Mouse (Mus musculus): ENCODE data around the gene 5330417C22Rik. TPM values are rescaled to one million over a fixed set of nuclear protein-coding genes. Genes with fewer than 3 reads are reported as not detected.
A peak's percentile ranks its signal among the peaks of the same experiment; 100 is the strongest.

Gene 5330417C22Rik
- total and polyA plus RNA-seq, 3 experiments, result 0.08 to 0.31 TPM; not detected in 1

- peaks cover 6 to 10% of the 10 kb centered on the region in 2 experiments for H3K27me3 ChIP-seq (ENCODE audit: control insufficient read depth in 1 of 2, insufficient read depth in 2 of 2, low read length in 2 of 2)
- TF ChIP-seq GATA1 (IDR thresholded peaks at IDR 0.05; ENCODE audit: low read depth, low read length) (0 out of 2 replicates have a peak, but pooled peaks have one; percentile 9), JUND (IDR thresholded peaks at IDR 0.05; ENCODE audit: low read depth, low read length) (no peak), ZMIZ1 (IDR thresholded peaks at IDR 0.05; ENCODE audit: low read depth, low read length) (peak; percentile 12; the same call in 1 of the 2 replicates)
- peak overlapping the region; percentile 69 for H3K9ac ChIP-seq (ENCODE audit: control insufficient read depth, low read depth, low read length, poor library complexity, severe bottlenecking)
- no peak for DNase-seq (ENCODE audit: low read depth, low spot score)
- H3K79me2 ChIP-seq (ENCODE audit: control insufficient read depth, insufficient read depth, low read length, poor library complexity), result peaks cover 46% of the 10 kb centered on the region
- H3K9me3 ChIP-seq (replicated peaks; ENCODE audit: insufficient read depth, low read length), result no peaks in the 10 kb centered on the region
- H3K36me3 ChIP-seq (ENCODE audit: control insufficient read depth in 1 of 2, insufficient read depth in 2 of 2, low read length in 2 of 2), result peaks cover 32% of the 10 kb centered on the region in 2 experiments
- peak overlapping the region; percentile 61 to 75 for H3K4me3 ChIP-seq (ENCODE audit: control insufficient read depth in 1 of 2, insufficient read depth in 1 of 2, low read depth in 2 of 2, low read length in 2 of 2)
- H3K4me1 ChIP-seq (ENCODE audit: control insufficient read depth in 1 of 2, insufficient read depth in 2 of 2, low read length in 2 of 2), result peaks cover 18 to 29% of the 10 kb centered on the region in 2 experiments
- peak overlapping the region; percentile 60 for H3K27ac ChIP-seq (ENCODE audit: control insufficient read depth, low read depth, low read length)
These were observed 91.0 kb downstream of the 5330417C22Rik start for GRCm38 (mm10) chr3:108445366-108445705.

DNA sequence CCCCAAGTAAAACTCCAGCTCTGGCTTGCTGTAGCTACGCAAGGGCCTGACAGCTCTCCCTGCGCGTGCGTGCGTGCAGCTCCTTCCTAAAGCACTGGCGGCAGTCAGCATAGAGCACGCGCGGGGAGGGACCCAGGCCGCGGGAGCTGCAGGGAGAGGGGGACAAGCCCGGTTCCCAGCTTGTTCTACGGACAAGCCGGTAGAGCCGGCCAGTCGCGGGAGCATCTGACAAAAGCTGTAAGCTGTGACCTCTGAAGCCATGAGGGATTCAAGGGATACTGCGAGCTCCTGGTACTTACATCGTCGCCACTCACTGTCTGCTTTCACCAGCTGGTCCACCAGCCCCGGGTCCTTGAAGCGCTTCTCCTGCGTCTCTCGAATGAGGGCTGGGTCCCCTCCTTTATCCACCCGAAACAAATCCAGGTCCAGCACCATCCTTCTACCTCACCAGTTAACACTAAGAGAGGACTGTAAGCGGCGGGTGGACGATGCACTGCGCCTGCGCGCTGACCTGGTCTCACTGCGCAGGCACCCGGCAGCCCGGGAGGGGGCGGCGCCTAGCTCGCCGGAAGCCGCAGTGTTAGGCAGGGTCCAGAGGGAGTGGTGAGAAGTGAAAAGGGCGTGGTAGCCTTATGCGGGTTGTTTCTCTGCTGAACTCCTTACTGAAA lies 91.5 kb downstream of the 5330417C22Rik start, which contains the start of gene Sars:
Sars (minus strand) TSS at position 512 of the 668 bp plus-strand sequence.
- peak within 1 kb of the TSS; percentile 61 to 92 for H3K4me3 ChIP-seq (ENCODE audit: control insufficient read depth in 1 of 2, insufficient read depth in 1 of 2, low read depth in 2 of 2, low read length in 2 of 2)
- TF ChIP-seq ZNF384 (IDR thresholded peaks at IDR 0.05; ENCODE audit: low read depth, low read length), result no peak
- TF ChIP-seq MAZ (IDR thresholded peaks at IDR 0.05; ENCODE audit: low read depth, low read length), result 0 out of 2 replicates have a peak, but pooled peaks have one; percentile 24
- peak; percentile 61 for TF ChIP-seq MAX (IDR thresholded peaks at IDR 0.05; ENCODE audit: low read length)
- TF ChIP-seq JUND (IDR thresholded peaks at IDR 0.05; ENCODE audit: low read depth, low read length), result no peak
- TF ChIP-seq CHD1 (IDR thresholded peaks at IDR 0.05; ENCODE audit: low read depth, low read length), result no peak
- no peak for TF ChIP-seq POLR2AphosphoS5 (IDR thresholded peaks at IDR 0.05; ENCODE audit: borderline replicate concordance, low read depth, low read length)
- TF ChIP-seq NRF1 (IDR thresholded peaks at IDR 0.05; ENCODE audit: insufficient read depth, low read depth, low read length, poor library complexity, severe bottlenecking), result peak; percentile 94
- no peak for TF ChIP-seq BHLHE40 (IDR thresholded peaks at IDR 0.05; ENCODE audit: borderline replicate concordance, low read depth, low read length)
- TF ChIP-seq UBTF (IDR thresholded peaks at IDR 0.05; ENCODE audit: borderline replicate concordance, insufficient read depth, low read depth, low read length), result no peak
- peak; percentile 60 for TF ChIP-seq TBP (IDR thresholded peaks at IDR 0.05; ENCODE audit: low read depth, low read length)
- TF ChIP-seq GATA1 (IDR thresholded peaks at IDR 0.05; ENCODE audit: low read depth, low read length), result no peak
- TF ChIP-seq ZMIZ1 (IDR thresholded peaks at IDR 0.05; ENCODE audit: low read depth, low read length), result peak; percentile 53; the same call in 1 of the 2 replicates
- TF ChIP-seq TCF12 (IDR thresholded peaks at IDR 0.05; ENCODE audit: low read depth, low read length), result peak; percentile 41; the same call in 1 of the 2 replicates
- TF ChIP-seq HCFC1 (IDR thresholded peaks at IDR 0.05; ENCODE audit: low read depth, low read length), result peak; percentile 71
- TF ChIP-seq RAD21 (IDR thresholded peaks at IDR 0.05; ENCODE audit: low read depth, low read length), result no peak
- peak; percentile 68 for TF ChIP-seq ELF1 (IDR thresholded peaks at IDR 0.05; ENCODE audit: low read depth, low read length)
- peak; percentile 20; the same call in 1 of the 2 replicates for TF ChIP-seq MXI1 (IDR thresholded peaks at IDR 0.05; ENCODE audit: low read depth, low read length)
- TF ChIP-seq POLR2AphosphoS2 (IDR thresholded peaks at IDR 0.05; ENCODE audit: low read length), result no peak; the same call in 1 of the 2 replicates
- TF ChIP-seq MYC (IDR thresholded peaks at IDR 0.05; ENCODE audit: low read depth, low read length), result no peak; the same call in 1 of the 2 replicates
- peak; percentile 59 to 88 for TF ChIP-seq POLR2A (IDR thresholded peaks at IDR 0.05; ENCODE audit: control insufficient read depth in 1 of 2, insufficient read depth in 1 of 2, low read depth in 1 of 2, low read length in 2 of 2, poor library complexity in 1 of 2)
- peak; percentile 69 for TF ChIP-seq SIN3A (IDR thresholded peaks at IDR 0.05; ENCODE audit: low read length)
- TF ChIP-seq SMC3 (IDR thresholded peaks at IDR 0.05; ENCODE audit: low read depth, low read length), result no peak
- peak; percentile 85 for TF ChIP-seq NELFE (IDR thresholded peaks at IDR 0.05; ENCODE audit: low read depth, low read length)
- no peak for TF ChIP-seq KAT2A (conservative IDR thresholded peaks at IDR 0.05; ENCODE audit: low read depth, low read length)
- TF ChIP-seq MAFK (IDR thresholded peaks at IDR 0.05; ENCODE audit: borderline replicate concordance, low read depth, low read length), result no peak
- TF ChIP-seq E2F4 (IDR thresholded peaks at IDR 0.05; ENCODE audit: borderline replicate concordance, low read depth, low read length), result no peak
- TF ChIP-seq ETS1 (IDR thresholded peaks at IDR 0.05; ENCODE audit: low read depth, low read length), result no peak
- no peak for TF ChIP-seq RCOR1 (IDR thresholded peaks at IDR 0.05; ENCODE audit: low read depth, low read length)
- no peak for TF ChIP-seq CHD2 (IDR thresholded peaks at IDR 0.05; ENCODE audit: low read length)
- peak within 1 kb of the TSS; percentile 71 for H3K9ac ChIP-seq (ENCODE audit: control insufficient read depth, low read depth, low read length, poor library complexity, severe bottlenecking)
- peaks cover 6% of the 10 kb centered on the region in 2 experiments; a peak in 2 of 4 replicates for H3K27me3 ChIP-seq (ENCODE audit: control insufficient read depth in 1 of 2, insufficient read depth in 2 of 2, low read length in 2 of 2)
- H3K4me1 ChIP-seq (ENCODE audit: control insufficient read depth in 1 of 2, insufficient read depth in 2 of 2, low read length in 2 of 2), result peaks cover 18 to 29% of the 10 kb centered on the region in 2 experiments
- H3K9me3 ChIP-seq (replicated peaks; ENCODE audit: insufficient read depth, low read length), result no peaks in the 10 kb centered on the region
- peaks cover 32 to 37% of the 10 kb centered on the region in 2 experiments for H3K36me3 ChIP-seq (ENCODE audit: control insufficient read depth in 1 of 2, insufficient read depth in 2 of 2, low read length in 2 of 2)
- peak within 1 kb of the TSS; percentile 97 for H3K27ac ChIP-seq (ENCODE audit: control insufficient read depth, low read depth, low read length)
- DNase-seq (ENCODE audit: low read depth, low spot score), result peak; percentile 95
- H3K79me2 ChIP-seq (ENCODE audit: control insufficient read depth, insufficient read depth, low read length, poor library complexity), result peaks cover 50% of the 10 kb centered on the region

Measured in MEL (cell line).